Mouse (Mus musculus): Measurements from ENCODE around the gene Erfe. TPM values are rescaled to one million over a fixed set of nuclear protein-coding genes. Genes with fewer than 3 reads are reported as not detected.

The Erfe gene
- polyA plus RNA-seq, 1 experiment = 0.14 TPM

- DNase-seq = no peak
- no peak overlapping the region for H3K27ac ChIP-seq (ENCODE audit: insufficient read depth, low read depth, low read length)
- 81% methylated on average over 23 of the region's 23 CpGs for WGBS
- H3K27me3 ChIP-seq (replicated peaks; ENCODE audit: control insufficient read depth, insufficient read depth, low read length) = no peaks in the 10 kb centered on the region
- no peaks in the 10 kb centered on the region for H3K36me3 ChIP-seq (ENCODE audit: control insufficient read depth, insufficient read depth, low read length)
- no peak for TF ChIP-seq CTCF (conservative IDR thresholded peaks at IDR 0.05; ENCODE audit: insufficient read depth, insufficient read length, low read depth, low read length)
- H3K4me1 ChIP-seq (ENCODE audit: control insufficient read depth, insufficient read depth, low read length) = no peaks in the 10 kb centered on the region
- no peak overlapping the region for H3K4me3 ChIP-seq (ENCODE audit: insufficient read depth, low read depth, low read length)
These were observed 3.8 kb downstream of the Erfe start for GRCm38 (mm10) chr1:91370055-91370454.

- no peak for DNase-seq
- no peaks in the 10 kb centered on the region for H3K27me3 ChIP-seq (replicated peaks; ENCODE audit: control insufficient read depth, insufficient read depth, low read length)
- WGBS = 89% methylated on average over 6 of the region's 6 CpGs
- no peaks in the 10 kb centered on the region for H3K4me1 ChIP-seq (ENCODE audit: control insufficient read depth, insufficient read depth, low read length)
- TF ChIP-seq CTCF (conservative IDR thresholded peaks at IDR 0.05; ENCODE audit: insufficient read depth, insufficient read length, low read depth, low read length) (no peak), POLR2A (IDR thresholded peaks at IDR 0.05; ENCODE audit: low read depth, low read length) (no peak)
- peaks cover 3% of the 10 kb centered on the region; the same call in 1 of the 2 replicates for H3K36me3 ChIP-seq (ENCODE audit: control insufficient read depth, insufficient read depth, low read length)
- H3K4me3 ChIP-seq (ENCODE audit: insufficient read depth, low read depth, low read length) = no peak overlapping the region
- no peak overlapping the region for H3K27ac ChIP-seq (ENCODE audit: insufficient read depth, low read depth, low read length)
These were observed 7.2 kb downstream of the Erfe start for GRCm38 (mm10) chr1:91373414-91373835.

- Histone ChIP-seq H3K36me3 (ENCODE audit: control insufficient read depth, insufficient read depth, low read length) (peaks cover 7% of the 10 kb centered on the region), H3K27me3 (replicated peaks; ENCODE audit: control insufficient read depth, insufficient read depth, low read length) (no peaks in the 10 kb centered on the region), H3K4me1 (ENCODE audit: control insufficient read depth, insufficient read depth, low read length) (no peaks in the 10 kb centered on the region; the same call in 1 of the 2 replicates), H3K27ac (ENCODE audit: insufficient read depth, low read depth, low read length) (no peak overlapping the region), H3K4me3 (ENCODE audit: insufficient read depth, low read depth, low read length) (no peak overlapping the region)
- WGBS = 55% methylated on average over 7 of the region's 7 CpGs
- peak; percentile 77 for DNase-seq
- peak; percentile 80 for TF ChIP-seq CTCF (conservative IDR thresholded peaks at IDR 0.05; ENCODE audit: insufficient read depth, insufficient read length, low read depth, low read length)
- TF ChIP-seq POLR2A (IDR thresholded peaks at IDR 0.05; ENCODE audit: low read depth, low read length) = no peak
These were observed 14.3 kb downstream of the Erfe start for GRCm38 (mm10) chr1:91380453-91381090.

GRCm38 (mm10) chr1:91381091-91381471, 14.9 kb downstream of the Erfe start:
- 73% methylated on average over 4 of the region's 4 CpGs for WGBS
- Histone ChIP-seq H3K27me3 (replicated peaks; ENCODE audit: control insufficient read depth, insufficient read depth, low read length) (no peaks in the 10 kb centered on the region), H3K4me1 (ENCODE audit: control insufficient read depth, insufficient read depth, low read length) (no peaks in the 10 kb centered on the region; the same call in 1 of the 2 replicates)

GRCm38 (mm10) chr1:91390369-91390768, 24.1 kb downstream of the Erfe start:
- WGBS = 97% methylated on average over 5 of the region's 5 CpGs

More at GRCm38 (mm10) chr1:91381091-91381471, 14.9 kb downstream of the Erfe start:
- Histone ChIP-seq H3K27ac (ENCODE audit: insufficient read depth, low read depth, low read length) (peak overlapping the region; percentile 42; the same call in 1 of the 2 replicates), H3K36me3 (ENCODE audit: control insufficient read depth, insufficient read depth, low read length) (peaks cover 8% of the 10 kb centered on the region), H3K4me3 (ENCODE audit: insufficient read depth, low read depth, low read length) (no peak overlapping the region)
- DNase-seq = peak; percentile 63
- TF ChIP-seq POLR2A (IDR thresholded peaks at IDR 0.05; ENCODE audit: low read depth, low read length) = no peak

GRCm38 (mm10) chr1:91397927-91398259, 31.7 kb downstream of the Erfe start:
- no peak for TF ChIP-seq CTCF (conservative IDR thresholded peaks at IDR 0.05; ENCODE audit: insufficient read depth, insufficient read length, low read depth, low read length)
- no peak for TF ChIP-seq POLR2A (IDR thresholded peaks at IDR 0.05; ENCODE audit: low read depth, low read length)
- Histone ChIP-seq H3K36me3 (ENCODE audit: control insufficient read depth, insufficient read depth, low read length) (no peaks in the 10 kb centered on the region; the same call in 1 of the 2 replicates), H3K4me1 (ENCODE audit: control insufficient read depth, insufficient read depth, low read length) (0 out of 2 replicates have a peak, but pooled peaks cover 6% of the 10 kb centered on the region), H3K27me3 (replicated peaks; ENCODE audit: control insufficient read depth, insufficient read depth, low read length) (no peaks in the 10 kb centered on the region), H3K27ac (ENCODE audit: insufficient read depth, low read depth, low read length) (peak overlapping the region; percentile 67), H3K4me3 (ENCODE audit: insufficient read depth, low read depth, low read length) (peak overlapping the region; percentile 95)
- peak; percentile 28 for DNase-seq
- 1% methylated on average over 12 of the region's 12 CpGs for WGBS

More at GRCm38 (mm10) chr1:91390369-91390768, 24.1 kb downstream of the Erfe start:
- H3K36me3 ChIP-seq (ENCODE audit: control insufficient read depth, insufficient read depth, low read length) = peaks cover 14% of the 10 kb centered on the region
- no peaks in the 10 kb centered on the region for H3K4me1 ChIP-seq (ENCODE audit: control insufficient read depth, insufficient read depth, low read length)
- no peak overlapping the region for H3K27ac ChIP-seq (ENCODE audit: insufficient read depth, low read depth, low read length)
- no peak overlapping the region for H3K4me3 ChIP-seq (ENCODE audit: insufficient read depth, low read depth, low read length)
- no peak for DNase-seq
- TF ChIP-seq CTCF (conservative IDR thresholded peaks at IDR 0.05; ENCODE audit: insufficient read depth, insufficient read length, low read depth, low read length) = no peak
- TF ChIP-seq POLR2A (IDR thresholded peaks at IDR 0.05; ENCODE audit: low read depth, low read length) = no peak
- H3K27me3 ChIP-seq (replicated peaks; ENCODE audit: control insufficient read depth, insufficient read depth, low read length) = no peaks in the 10 kb centered on the region

GRCm38 (mm10) chr1:91398260-91399062, 32.2 kb downstream of the Erfe start, which contains the start of gene Ilkap:
Gene Ilkap, minus strand, starts transcription at chr1:91398815.
- Histone ChIP-seq H3K36me3 (ENCODE audit: control insufficient read depth, insufficient read depth, low read length) (no peaks in the 10 kb centered on the region), H3K4me3 (ENCODE audit: insufficient read depth, low read depth, low read length) (peak within 1 kb of the TSS; percentile 95), H3K4me1 (ENCODE audit: control insufficient read depth, insufficient read depth, low read length) (0 out of 2 replicates have a peak, but pooled peaks cover 6% of the 10 kb centered on the region), H3K27ac (ENCODE audit: insufficient read depth, low read depth, low read length) (peak within 1 kb of the TSS; percentile 89), H3K27me3 (replicated peaks; ENCODE audit: control insufficient read depth, insufficient read depth, low read length) (no peaks in the 10 kb centered on the region)
- WGBS = under 1% methylated on average over 91 of the region's 91 CpGs
- peak; percentile 91 for DNase-seq
- TF ChIP-seq POLR2A (IDR thresholded peaks at IDR 0.05; ENCODE audit: low read depth, low read length) (peak; percentile 66), CTCF (conservative IDR thresholded peaks at IDR 0.05; ENCODE audit: insufficient read depth, insufficient read length, low read depth, low read length) (no peak)
